Mouse (Mus musculus) kidney, embryonic 16.5 days (tissue): ENCODE data around the gene Rhoq. TPM values are rescaled to one million over a fixed set of nuclear protein-coding genes. Genes with fewer than 3 reads are reported as not detected.

ENCODE experiments used
- ATAC-seq: fragments of 200-750 bp; cut with Nextera tagmentation; 2 replicates; pipeline ENCODE4 v1.8.0; 2017; ENCODE audit warnings: moderate TSS enrichment; ENCODE audit not compliant: low FRiP score, low TSS enrichment
- H3K27ac ChIP-seq: fragments of 300-500 bp; sonication (generic); 2 replicates; pipeline ENCODE4 v1.5.1; 2014; ENCODE audit warnings: low read length
- H3K27me3 ChIP-seq: fragments of 300-500 bp; sonication (generic); 2 replicates; pipeline ENCODE4 v1.6.1; 2014; ENCODE audit warnings: low read length, control low read depth, mixed read lengths; ENCODE audit not compliant: insufficient read depth
- H3K36me3 ChIP-seq: fragments of 300-500 bp; sonication (generic); 2 replicates; pipeline ENCODE4 v1.6.1; 2014; ENCODE audit warnings: low read length, control low read depth, mixed read lengths; ENCODE audit not compliant: insufficient read depth
- H3K4me1 ChIP-seq: fragments of 300-500 bp; sonication (generic); 2 replicates; pipeline ENCODE4 v1.6.1; 2014; ENCODE audit warnings: low read length, control low read depth, mixed read lengths; ENCODE audit not compliant: insufficient read depth
- H3K4me2 ChIP-seq: fragments of 300-500 bp; sonication (generic); replicated peaks from 2 replicates; pipeline ENCODE4 v1.6.1; 2014; ENCODE audit warnings: low read depth, low read length
- H3K4me3 ChIP-seq: fragments of 300-500 bp; sonication (generic); 2 replicates; pipeline ENCODE4 v1.5.1; 2014; ENCODE audit warnings: mild to moderate bottlenecking, low read length
- H3K9ac ChIP-seq: fragments of 300-500 bp; sonication (generic); replicated peaks from 2 replicates; pipeline ENCODE4 v1.6.1; 2014; ENCODE audit warnings: low read length
- H3K9me3 ChIP-seq: fragments of 300-500 bp; sonication (generic); 2 replicates; pipeline ENCODE4 v1.6.1; 2016; ENCODE audit warnings: low read length, control low read depth
- WGBS: fragments of 180-500 bp; shearing (Covaris S2); extraction: QIAGEN DNeasy Blood & Tissue Kit; methylation state at CpG from one replicate; pipeline ENCODE4 v1.1.7; 2014; 5-methylcytosine and 5-hydroxymethylcytosine counted together
- polyA plus RNA-seq: library from polyadenylated mRNA; unstranded; fragments of >200 nt; fragmentation: Nextera tagmentation; extraction: Ambion mirVana; gene quantifications from 2 replicates; pipeline ENCODE4 v1.2.1, GENCODE M21; 2015

Rhoq gene
- polyA plus RNA-seq, 1 experiment from 2014 or later: 14.0 TPM

DNA sequence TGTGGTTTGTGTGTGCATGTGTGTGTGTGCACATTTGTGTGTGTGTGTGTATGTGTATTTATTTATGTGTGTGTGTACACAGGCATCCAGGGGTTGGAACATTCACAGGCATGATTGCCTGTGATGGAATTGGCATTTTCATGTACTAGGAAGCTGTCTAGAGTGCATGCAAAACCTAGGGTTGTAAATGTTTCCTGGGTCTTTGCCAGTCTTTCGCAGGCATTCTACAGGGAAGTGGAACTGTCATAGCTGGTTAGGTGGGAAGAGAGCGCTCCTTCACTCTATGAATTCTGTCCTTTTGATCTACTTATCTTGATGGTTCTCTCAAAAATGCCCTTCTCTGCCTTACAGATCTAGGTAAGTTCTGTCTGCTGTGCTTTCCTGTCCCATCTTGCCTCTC is 25.8 kb upstream of the Rhoq start:
- Histone ChIP-seq H3K27ac (peak overlapping the region; percentile 20; the same call in 1 of the 2 replicates), H3K27me3 (no peaks in the 10 kb centered on the region), H3K4me1 (peaks cover 20% of the 10 kb centered on the region), H3K4me2 (peak overlapping the region; percentile 64), H3K36me3 (no peaks in the 10 kb centered on the region), H3K4me3 (no peak overlapping the region), H3K9ac (peak overlapping the region; percentile 63), H3K9me3 (no peaks in the 10 kb centered on the region)
- ATAC-seq: no peak
- WGBS: 70% methylated on average over 2 of the region's 2 CpGs

DNA sequence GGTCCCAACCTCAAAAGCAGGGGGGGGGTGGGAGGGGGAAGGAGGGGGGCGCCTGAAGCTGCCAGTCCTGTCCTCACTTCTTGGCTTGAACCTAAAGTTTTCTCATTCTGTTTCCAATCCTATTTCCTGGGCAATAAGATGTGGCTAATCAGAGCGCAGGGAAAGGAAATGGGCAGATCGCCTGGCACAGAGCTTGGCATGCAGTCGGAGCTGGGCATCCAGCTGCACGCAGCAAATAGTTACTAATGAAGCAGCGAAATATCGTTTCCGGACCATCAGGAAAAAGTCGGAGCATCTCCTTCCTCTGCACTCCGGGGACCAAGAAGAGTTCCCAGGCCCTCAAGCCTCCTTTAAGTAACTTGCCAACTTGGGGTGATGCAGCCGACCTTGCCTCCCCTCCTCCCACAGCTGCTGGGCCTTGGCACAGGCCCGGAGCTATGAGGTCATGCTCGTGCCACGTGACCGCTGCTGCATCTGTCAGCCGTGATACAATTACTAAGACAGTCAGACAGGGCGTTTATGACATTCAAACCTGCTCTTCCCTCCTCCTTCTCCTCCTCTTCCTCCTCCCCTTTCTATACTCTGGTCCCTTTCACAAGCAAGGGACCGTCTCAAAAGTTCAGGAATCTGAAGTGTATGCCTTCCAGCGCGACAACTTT is 25.3 kb upstream of the Rhoq start:
- WGBS: 3% methylated on average over 20 of the region's 20 CpGs
- H3K9me3 ChIP-seq: no peaks in the 10 kb centered on the region
- peak overlapping the region; percentile 63 for H3K9ac ChIP-seq
- peak; percentile 90 for ATAC-seq
- H3K27me3 ChIP-seq: no peaks in the 10 kb centered on the region
- H3K4me2 ChIP-seq: peak overlapping the region; percentile 64
- peak overlapping the region; percentile 47 for H3K4me3 ChIP-seq
- H3K27ac ChIP-seq: peak overlapping the region; percentile 20; the same call in 1 of the 2 replicates
- H3K4me1 ChIP-seq: peaks cover 14% of the 10 kb centered on the region
- no peaks in the 10 kb centered on the region for H3K36me3 ChIP-seq

GRCm38 (mm10) chr17:86938683-86939082 is 24.2 kb upstream of the Rhoq start:
- Histone ChIP-seq H3K9me3 (no peaks in the 10 kb centered on the region), H3K27ac (no peak overlapping the region), H3K4me3 (no peak overlapping the region), H3K36me3 (no peaks in the 10 kb centered on the region), H3K4me2 (no peak overlapping the region), H3K27me3 (no peaks in the 10 kb centered on the region), H3K4me1 (peaks cover 6% of the 10 kb centered on the region), H3K9ac (no peak overlapping the region)
- 76% methylated on average over 7 of the region's 7 CpGs for WGBS
- no peak for ATAC-seq

GRCm38 (mm10) chr17:86942112-86942511 is 20.8 kb upstream of the Rhoq start:
- Histone ChIP-seq H3K27ac (no peak overlapping the region), H3K4me2 (no peak overlapping the region), H3K4me3 (no peak overlapping the region), H3K9me3 (no peaks in the 10 kb centered on the region), H3K27me3 (no peaks in the 10 kb centered on the region), H3K9ac (no peak overlapping the region), H3K36me3 (no peaks in the 10 kb centered on the region), H3K4me1 (peaks cover 6% of the 10 kb centered on the region)
- no peak for ATAC-seq
- WGBS: 61% methylated on average over 6 of the region's 6 CpGs

GRCm38 (mm10) chr17:86943158-86943557 is 19.7 kb upstream of the Rhoq start:
- Histone ChIP-seq H3K27ac (no peak overlapping the region), H3K9me3 (no peaks in the 10 kb centered on the region), H3K4me3 (no peak overlapping the region), H3K27me3 (no peaks in the 10 kb centered on the region), H3K4me2 (no peak overlapping the region), H3K9ac (no peak overlapping the region), H3K36me3 (no peaks in the 10 kb centered on the region), H3K4me1 (no peaks in the 10 kb centered on the region)
- ATAC-seq: no peak
- WGBS: 80% methylated on average over 6 of the region's 6 CpGs

GRCm38 (mm10) chr17:86946078-86946477 is 16.8 kb upstream of the Rhoq start:
- Histone ChIP-seq H3K9me3 (no peaks in the 10 kb centered on the region), H3K36me3 (no peaks in the 10 kb centered on the region), H3K27me3 (no peaks in the 10 kb centered on the region), H3K4me3 (no peak overlapping the region), H3K27ac (no peak overlapping the region), H3K4me2 (no peak overlapping the region), H3K4me1 (no peaks in the 10 kb centered on the region), H3K9ac (no peak overlapping the region)
- 51% methylated on average over 4 of the region's 4 CpGs for WGBS
- no peak for ATAC-seq

DNA sequence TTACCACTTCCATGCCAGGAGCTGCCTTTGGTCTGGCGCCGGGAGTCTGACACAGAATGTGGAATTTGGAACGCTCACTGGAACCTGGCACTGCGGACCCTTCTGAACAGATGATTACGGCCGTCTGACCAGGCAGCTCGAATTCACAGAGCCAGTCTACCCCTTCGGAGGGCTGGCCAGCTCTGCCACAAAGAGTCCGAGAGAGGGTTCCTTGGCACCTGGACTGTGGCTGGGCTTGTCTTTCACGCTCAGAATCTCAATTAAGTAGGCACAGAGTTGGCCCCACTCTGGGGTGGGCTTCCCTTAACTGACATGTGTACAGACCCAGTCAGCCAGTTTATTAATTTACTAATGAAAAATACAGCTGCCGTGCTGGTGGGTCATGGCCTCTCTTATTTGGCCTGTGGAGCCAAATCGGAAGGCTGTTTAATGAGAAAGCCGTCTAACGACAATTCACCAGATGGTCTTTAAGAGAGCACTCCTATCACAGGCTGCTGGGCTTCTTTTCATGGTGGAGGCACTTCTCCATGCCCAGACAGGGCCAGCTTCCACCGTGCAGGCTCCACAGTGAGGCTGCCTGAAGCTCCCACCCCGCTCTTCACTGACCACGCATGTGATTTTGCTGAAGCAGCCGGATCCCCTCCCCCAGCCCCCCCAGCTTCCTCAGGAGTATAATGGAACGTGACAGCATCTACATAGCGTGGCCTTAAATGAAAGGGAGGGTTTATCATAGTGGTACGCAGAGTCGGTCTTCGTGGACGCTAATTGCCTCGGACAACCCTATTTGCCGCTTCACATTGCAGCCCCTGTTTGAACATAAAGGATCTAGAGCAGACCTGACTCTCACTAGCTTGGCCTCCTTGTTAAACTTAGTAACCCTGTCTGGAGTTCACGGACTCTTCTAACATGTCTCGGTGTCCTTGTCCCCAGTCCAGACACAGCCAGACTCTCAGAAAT is 14.8 kb upstream of the Rhoq start, which contains the start of gene Atp6v1e2:
TSS of gene Atp6v1e2 (minus strand) at position 58 of the 957 bp plus-strand sequence.
- ATAC-seq: 0 out of 2 replicates have a peak, but pooled peaks have one; percentile 15
- WGBS: 81% methylated on average over 28 of the region's 28 CpGs
- Histone ChIP-seq H3K4me1 (no peaks in the 10 kb centered on the region), H3K36me3 (no peaks in the 10 kb centered on the region), H3K9me3 (no peaks in the 10 kb centered on the region), H3K27me3 (no peaks in the 10 kb centered on the region), H3K4me3 (no peak within 1 kb of the TSS), H3K9ac (no peak within 1 kb of the TSS), H3K4me2 (no peak within 1 kb of the TSS), H3K27ac (no peak within 1 kb of the TSS)

DNA sequence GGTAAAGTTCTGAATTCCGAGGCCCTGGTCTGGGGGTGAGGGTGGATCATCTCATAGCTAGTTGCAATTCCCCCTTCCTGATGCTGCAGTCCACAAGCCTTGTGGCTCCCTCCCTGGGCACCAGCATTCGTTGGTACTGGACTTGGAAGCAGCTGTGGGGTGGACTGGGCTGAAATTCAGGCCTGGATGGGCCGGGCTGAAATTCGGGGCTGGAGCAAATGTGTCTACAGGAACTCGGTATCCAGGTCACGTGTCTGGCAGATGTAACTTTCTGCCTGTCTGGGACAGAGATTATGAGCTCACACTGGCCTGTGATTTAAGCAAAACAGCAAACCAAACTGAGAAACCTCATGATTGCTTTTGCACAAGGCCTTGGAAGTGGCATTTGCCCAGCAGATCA is 14.1 kb upstream of the Rhoq start:
- no peak for ATAC-seq
- Histone ChIP-seq H3K4me3 (no peak overlapping the region), H3K4me1 (no peaks in the 10 kb centered on the region), H3K36me3 (no peaks in the 10 kb centered on the region), H3K27me3 (no peaks in the 10 kb centered on the region), H3K4me2 (no peak overlapping the region), H3K27ac (no peak overlapping the region), H3K9me3 (no peaks in the 10 kb centered on the region), H3K9ac (no peak overlapping the region)
- WGBS: 80% methylated on average over 6 of the region's 6 CpGs

GRCm38 (mm10) chr17:86957239-86957638 is 5.6 kb upstream of the Rhoq start:
- Histone ChIP-seq H3K27ac (no peak overlapping the region), H3K9me3 (peaks cover 5% of the 10 kb centered on the region; the same call in 1 of the 2 replicates), H3K4me1 (peaks cover 13% of the 10 kb centered on the region; the same call in 1 of the 2 replicates), H3K36me3 (no peaks in the 10 kb centered on the region), H3K4me3 (no peak overlapping the region), H3K9ac (no peak overlapping the region), H3K4me2 (no peak overlapping the region), H3K27me3 (no peaks in the 10 kb centered on the region)
- WGBS: 84% methylated on average over 5 of the region's 5 CpGs
- ATAC-seq: no peak
